Mouse (Mus musculus) neural tube, embryonic 14.5 days (tissue): ENCODE data around the gene Prrg2. TPM values are rescaled to one million over a fixed set of nuclear protein-coding genes. Genes with fewer than 3 reads are reported as not detected.
A peak's percentile ranks its signal among the peaks of the same experiment; 100 is the strongest.

Experiments
- ATAC-seq: fragments of 200-750 bp; cut with Nextera tagmentation; 2 replicates; pipeline ENCODE4 v1.8.0; 2017; ENCODE audit warnings: low read depth, mild to moderate bottlenecking, moderate TSS enrichment, moderate library complexity
- H3K27ac ChIP-seq: fragments of 300-500 bp; sonication (generic); 2 replicates; pipeline ENCODE4 v1.5.1; 2014; ENCODE audit warnings: low read depth, mild to moderate bottlenecking, control low read depth, low read length, moderate library complexity, mixed read lengths
- H3K27me3 ChIP-seq: fragments of 300-500 bp; sonication (generic); 2 replicates; pipeline ENCODE4 v1.6.1; 2014; ENCODE audit warnings: low read length; ENCODE audit not compliant: control insufficient read depth, insufficient read depth
- H3K36me3 ChIP-seq: fragments of 300-500 bp; sonication (generic); 2 replicates; pipeline ENCODE4 v1.6.1; 2014; ENCODE audit warnings: low read length, mixed read lengths; ENCODE audit not compliant: control insufficient read depth, insufficient read depth
- H3K4me1 ChIP-seq: fragments of 300-500 bp; sonication (generic); 2 replicates; pipeline ENCODE4 v1.6.1; 2014; ENCODE audit warnings: low read length; ENCODE audit not compliant: control insufficient read depth, insufficient read depth
- H3K4me2 ChIP-seq: fragments of 300-500 bp; sonication (generic); 2 replicates; pipeline ENCODE4 v1.6.1; 2014; ENCODE audit warnings: mild to moderate bottlenecking, low read depth, low read length, control low read depth
- H3K4me3 ChIP-seq: fragments of 300-500 bp; sonication (generic); 2 replicates; pipeline ENCODE4 v1.5.1; 2014; ENCODE audit warnings: low read depth, low read length, control low read depth, mixed read lengths
- H3K9ac ChIP-seq: fragments of 300-500 bp; sonication (generic); replicated peaks from 2 replicates; pipeline ENCODE4 v1.6.1; 2014; ENCODE audit warnings: low read depth, mild to moderate bottlenecking, control low read depth, low read length, mixed read lengths
- H3K9me3 ChIP-seq: fragments of 300-500 bp; sonication (generic); 2 replicates; pipeline ENCODE4 v1.6.1; 2016; ENCODE audit warnings: low read length; ENCODE audit not compliant: control insufficient read depth
- WGBS: fragments of 180-500 bp; shearing (Covaris S2); extraction: QIAGEN DNeasy Blood & Tissue Kit; methylation state at CpG from one replicate; pipeline ENCODE4 v1.1.7; 2014; 5-methylcytosine and 5-hydroxymethylcytosine counted together
- polyA plus RNA-seq: library from polyadenylated mRNA; unstranded; fragments of >200 nt; fragmentation: Nextera tagmentation; extraction: Ambion mirVana; gene quantifications from 2 replicates; pipeline ENCODE4 v1.2.1, GENCODE M21; 2014

Gene Prrg2
- polyA plus RNA-seq, 1 experiment from 2014 or later: 12.8 TPM

- Histone ChIP-seq H3K4me3 (peak overlapping the region; percentile 88), H3K9me3 (no peaks in the 10 kb centered on the region), H3K27ac (peak overlapping the region; percentile 98), H3K27me3 (no peaks in the 10 kb centered on the region), H3K4me1 (peaks cover 13% of the 10 kb centered on the region), H3K4me2 (peak overlapping the region; percentile 97), H3K9ac (peak overlapping the region; percentile 95), H3K36me3 (peaks cover 20% of the 10 kb centered on the region)
- peak; percentile 47 for ATAC-seq
- under 1% methylated on average over 22 of the region's 59 CpGs for WGBS
Measured at GRCm38 (mm10) chr7:45053117-45053930, 9.2 kb downstream of the Prrg2 start.

- Histone ChIP-seq H3K9ac (peak within 1 kb of the TSS; percentile 95), H3K4me3 (peak within 1 kb of the TSS; percentile 88), H3K27ac (peak within 1 kb of the TSS; percentile 98), H3K36me3 (peaks cover 26% of the 10 kb centered on the region), H3K27me3 (no peaks in the 10 kb centered on the region), H3K4me2 (peak within 1 kb of the TSS; percentile 97), H3K4me1 (peaks cover 13% of the 10 kb centered on the region), H3K9me3 (no peaks in the 10 kb centered on the region)
- WGBS: 0% methylated on average over 1 of the region's 18 CpGs
- no peak for ATAC-seq
Measured at GRCm38 (mm10) chr7:45052862-45053116, 9.7 kb downstream of the Prrg2 start, which contains the start of gene Prr12. Gene Prr12, minus strand, starts transcription at chr7:45052881.

- peak overlapping the region; percentile 88 for H3K4me3 ChIP-seq
- H3K27me3 ChIP-seq: no peaks in the 10 kb centered on the region
- under 1% methylated on average over 37 of the region's 38 CpGs for WGBS
- ATAC-seq: no peak
- H3K27ac ChIP-seq: peak overlapping the region; percentile 98
- H3K4me2 ChIP-seq: peak overlapping the region; percentile 97
- peak overlapping the region; percentile 95 for H3K9ac ChIP-seq
- no peaks in the 10 kb centered on the region for H3K9me3 ChIP-seq
- peaks cover 29% of the 10 kb centered on the region for H3K36me3 ChIP-seq
- H3K4me1 ChIP-seq: peaks cover 13% of the 10 kb centered on the region
Measured at GRCm38 (mm10) chr7:45052181-45052861, 10.2 kb downstream of the Prrg2 start.

GRCm38 (mm10) chr7:45051601-45051974, 10.9 kb downstream of the Prrg2 start:
- H3K4me1 ChIP-seq: peaks cover 13% of the 10 kb centered on the region
- H3K36me3 ChIP-seq: peaks cover 36% of the 10 kb centered on the region
- 3% methylated on average over 13 of the region's 13 CpGs for WGBS
- H3K9me3 ChIP-seq: no peaks in the 10 kb centered on the region
- H3K4me3 ChIP-seq: peak overlapping the region; percentile 88
- no peak for ATAC-seq
- peak overlapping the region; percentile 95 for H3K9ac ChIP-seq
- peak overlapping the region; percentile 98 for H3K27ac ChIP-seq
- no peaks in the 10 kb centered on the region for H3K27me3 ChIP-seq
- peak overlapping the region; percentile 97 for H3K4me2 ChIP-seq

GRCm38 (mm10) chr7:45050945-45051600, 11.4 kb downstream of the Prrg2 start:
- H3K9ac ChIP-seq: peak overlapping the region; percentile 95
- peaks cover 13% of the 10 kb centered on the region for H3K4me1 ChIP-seq
- peak overlapping the region; percentile 98; the same call in 1 of the 2 replicates for H3K27ac ChIP-seq
- H3K4me3 ChIP-seq: peak overlapping the region; percentile 88
- peak; percentile 48 for ATAC-seq
- H3K9me3 ChIP-seq: no peaks in the 10 kb centered on the region
- peak overlapping the region; percentile 97 for H3K4me2 ChIP-seq
- 5% methylated on average over 16 of the region's 16 CpGs for WGBS
- no peaks in the 10 kb centered on the region for H3K27me3 ChIP-seq
- peaks cover 41% of the 10 kb centered on the region for H3K36me3 ChIP-seq

- ATAC-seq: no peak
- Histone ChIP-seq H3K4me1 (peaks cover 13% of the 10 kb centered on the region), H3K27me3 (no peaks in the 10 kb centered on the region), H3K9ac (no peak overlapping the region), H3K4me2 (no peak overlapping the region), H3K4me3 (no peak overlapping the region), H3K36me3 (peaks cover 55% of the 10 kb centered on the region), H3K27ac (no peak overlapping the region), H3K9me3 (no peaks in the 10 kb centered on the region)
- WGBS: 96% methylated on average over 22 of the region's 23 CpGs
Measured at GRCm38 (mm10) chr7:45048923-45049657, 13.4 kb downstream of the Prrg2 start.

- Histone ChIP-seq H3K4me1 (peaks cover 13% of the 10 kb centered on the region), H3K9ac (no peak overlapping the region), H3K36me3 (peaks cover 63% of the 10 kb centered on the region), H3K4me2 (no peak overlapping the region), H3K9me3 (no peaks in the 10 kb centered on the region), H3K4me3 (no peak overlapping the region), H3K27ac (no peak overlapping the region), H3K27me3 (no peaks in the 10 kb centered on the region)
- no peak for ATAC-seq
- 95% methylated on average over 38 of the region's 38 CpGs for WGBS
Measured at GRCm38 (mm10) chr7:45048001-45048890, 14.2 kb downstream of the Prrg2 start.

- Histone ChIP-seq H3K27me3 (no peaks in the 10 kb centered on the region), H3K4me2 (no peak overlapping the region), H3K9ac (no peak overlapping the region), H3K4me3 (no peak overlapping the region), H3K27ac (no peak overlapping the region), H3K36me3 (peaks cover 71% of the 10 kb centered on the region), H3K4me1 (peaks cover 13% of the 10 kb centered on the region), H3K9me3 (no peaks in the 10 kb centered on the region)
- no peak for ATAC-seq
- whole genome bisulfite sequencing: 95% methylated on average over 14 of the region's 14 CpGs
Measured at GRCm38 (mm10) chr7:45047491-45047890, 15.0 kb downstream of the Prrg2 start.
